ENCODE assay signal across 32 mouse cellular contexts in genomic region chr16:49049214-49049613, GRCm38 (mm10). TPM values are rescaled to one million over a fixed set of nuclear protein-coding genes. Genes with fewer than 3 reads are reported as not detected.
"Had no signal": no experiment of that assay in that cellular context is flagged by ENCODE, and none has a peak within 500 bp of the region (broad histone marks: within the 10 kb centered on the region; RNA-seq: fewer than 3 reads in every experiment).

No protein-coding gene starts in this region.

- H3K27ac ChIP-seq: heart, adult 2 months; heart, embryonic 13.5 days; heart, embryonic 15.5 days; hindbrain, embryonic 13.5 days; hindbrain, embryonic 15.5 days; hindbrain, postnatal 0 days; kidney, embryonic 15.5 days; kidney, postnatal 0 days; limb, embryonic 13.5 days; limb, embryonic 15.5 days; liver, embryonic 12.5 days had no signal

- H3K9ac ChIP-seq: heart, embryonic 13.5 days; heart, embryonic 15.5 days; hindbrain, embryonic 13.5 days; hindbrain, embryonic 15.5 days; kidney, embryonic 15.5 days; limb, embryonic 13.5 days; limb, embryonic 15.5 days; liver, embryonic 12.5 days had no signal

- H3K4me3 ChIP-seq: heart, adult 2 months; heart, embryonic 13.5 days; heart, embryonic 15.5 days; hindbrain, embryonic 13.5 days; hindbrain, embryonic 15.5 days; kidney, embryonic 15.5 days; limb, embryonic 13.5 days; limb, embryonic 15.5 days; liver, embryonic 12.5 days had no signal

- H3K9me3 ChIP-seq: heart, embryonic 13.5 days; heart, embryonic 15.5 days; hindbrain, embryonic 13.5 days; hindbrain, embryonic 15.5 days; kidney, embryonic 15.5 days; limb, embryonic 13.5 days; limb, embryonic 15.5 days; liver, embryonic 12.5 days had no signal

- H3K4me1 ChIP-seq: heart, embryonic 13.5 days; heart, embryonic 15.5 days; hindbrain, embryonic 13.5 days; hindbrain, embryonic 15.5 days; kidney, embryonic 15.5 days; limb, embryonic 13.5 days; limb, embryonic 15.5 days; liver, embryonic 12.5 days had no signal

- H3K36me3 ChIP-seq: heart, embryonic 13.5 days; heart, embryonic 15.5 days; hindbrain, embryonic 13.5 days; hindbrain, embryonic 15.5 days; kidney, embryonic 15.5 days; limb, embryonic 13.5 days; limb, embryonic 15.5 days; liver, embryonic 12.5 days had no signal

- H3K27me3 ChIP-seq: heart, embryonic 13.5 days; heart, embryonic 15.5 days; hindbrain, embryonic 13.5 days; hindbrain, embryonic 15.5 days; kidney, embryonic 15.5 days; limb, embryonic 13.5 days; limb, embryonic 15.5 days; liver, embryonic 12.5 days had no signal

- DNase-seq: gastrocnemius, postnatal 10 days; gastrocnemius, postnatal 25 days; heart, adult 11 months; heart, adult 2 months; heart, postnatal 14 days; heart, postnatal 36 days; kidney, adult 11 months; kidney, adult 2 months; kidney, adult 9 months; kidney, postnatal 14 days; kidney, postnatal 36 days; layer of hippocampus, adult 9-11 months; layer of hippocampus, postnatal 36 days; left cerebral cortex, postnatal 4 days had no signal

- ATAC-seq: hindbrain, postnatal 0 days; intestine, embryonic 16.5 days; liver, embryonic 12.5 days had no signal

- H3K4me2 ChIP-seq: heart, embryonic 11.5 days; heart, embryonic 13.5 days; heart, embryonic 15.5 days; hindbrain, embryonic 13.5 days; hindbrain, embryonic 15.5 days; kidney, embryonic 15.5 days; limb, embryonic 13.5 days; limb, embryonic 15.5 days; liver, embryonic 12.5 days had no signal

RNA-seq across cellular contexts. Expression of gene Myh15, which starts 8.1 kb away (rescaled TPM):
- total RNA-seq: gastrocnemius, postnatal 10 days; gastrocnemius, postnatal 25 days; gastrocnemius, postnatal 4 days; heart, adult 2 months; heart, postnatal 14 days; heart, postnatal 36 days; hematopoietic stem cell, adult 5-6 weeks had no signal
- polyA plus RNA-seq: heart, adult 2 months; heart, embryonic 11.5 days; heart, embryonic 15.5 days; heart, postnatal 0 days; hindbrain, embryonic 11.5 days; hindbrain, embryonic 13.5 days; intestine, embryonic 14.5 days; intestine, embryonic 16.5 days; kidney, adult 2 months; kidney, embryonic 15.5 days; kidney, postnatal 0 days; large intestine, adult 2 months; liver, embryonic 12.5 days had no signal
